Mouse (Mus musculus) neural tube, embryonic 11.5 days (tissue): Measurements from ENCODE around the gene Eif4g2. TPM values are rescaled to one million over a fixed set of nuclear protein-coding genes. Genes with fewer than 3 reads are reported as not detected.
A peak's percentile ranks its signal among the peaks of the same experiment; 100 is the strongest.

Experiments used
- ATAC-seq: fragments of 200-750 bp; cut with Nextera tagmentation; 2 replicates; pipeline ENCODE4 v1.8.0; 2017; ENCODE audit warnings: moderate number of reproducible peaks, mild to moderate bottlenecking, moderate TSS enrichment, moderate library complexity; ENCODE audit not compliant: insufficient read depth, low FRiP score, low TSS enrichment
- DNase-seq: peaks from one replicate; pipeline ENCODE4 v3.0.0-alpha.2; 2015; ENCODE audit warnings: low spot score
- H3K27ac ChIP-seq: fragments of 300-500 bp; sonication (generic); 2 replicates; pipeline ENCODE4 v1.5.1; 2014; ENCODE audit warnings: low read depth, mild to moderate bottlenecking, low read length
- H3K27me3 ChIP-seq: fragments of 300-500 bp; sonication (generic); 2 replicates; pipeline ENCODE4 v1.6.1; 2014; ENCODE audit warnings: mild to moderate bottlenecking, low read length, mixed read lengths; ENCODE audit not compliant: control insufficient read depth, insufficient read depth
- H3K36me3 ChIP-seq: fragments of 300-500 bp; sonication (generic); 2 replicates; pipeline ENCODE4 v1.6.1; 2014; ENCODE audit warnings: mild to moderate bottlenecking, low read length, moderate library complexity, mixed read lengths; ENCODE audit not compliant: control insufficient read depth, insufficient read depth
- H3K4me1 ChIP-seq: fragments of 300-500 bp; sonication (generic); 2 replicates; pipeline ENCODE4 v1.6.1; 2014; ENCODE audit warnings: low read length, mixed read lengths; ENCODE audit not compliant: control insufficient read depth, insufficient read depth
- H3K4me2 ChIP-seq: fragments of 300-500 bp; sonication (generic); 2 replicates; pipeline ENCODE4 v1.6.1; 2014; ENCODE audit warnings: low read depth, mild to moderate bottlenecking, moderate library complexity
- H3K4me3 ChIP-seq: fragments of 300-500 bp; sonication (generic); 2 replicates; pipeline ENCODE4 v1.5.1; 2014; ENCODE audit warnings: low read depth, low read length
- H3K9ac ChIP-seq: fragments of 300-500 bp; sonication (generic); 2 replicates; pipeline ENCODE4 v1.6.1; 2014; ENCODE audit warnings: mild to moderate bottlenecking, low read length
- H3K9me3 ChIP-seq: fragments of 300-500 bp; sonication (generic); 2 replicates; pipeline ENCODE4 v1.6.1; 2016; ENCODE audit warnings: low read length; ENCODE audit not compliant: control insufficient read depth
- WGBS: fragments of 180-500 bp; shearing (Covaris S2); extraction: QIAGEN DNeasy Blood & Tissue Kit; methylation state at CpG from one replicate; pipeline ENCODE4 v1.1.7; 2014; 5-methylcytosine and 5-hydroxymethylcytosine counted together
- polyA plus RNA-seq: library from polyadenylated mRNA; unstranded; fragments of >200 nt; fragmentation: Nextera tagmentation; extraction: Ambion mirVana; gene quantifications from 2 replicates; pipeline ENCODE4 v1.2.1, GENCODE M21; 2014

Gene Eif4g2
- polyA plus RNA-seq, 1 experiment from 2014 or later = 2,084 TPM

DNA sequence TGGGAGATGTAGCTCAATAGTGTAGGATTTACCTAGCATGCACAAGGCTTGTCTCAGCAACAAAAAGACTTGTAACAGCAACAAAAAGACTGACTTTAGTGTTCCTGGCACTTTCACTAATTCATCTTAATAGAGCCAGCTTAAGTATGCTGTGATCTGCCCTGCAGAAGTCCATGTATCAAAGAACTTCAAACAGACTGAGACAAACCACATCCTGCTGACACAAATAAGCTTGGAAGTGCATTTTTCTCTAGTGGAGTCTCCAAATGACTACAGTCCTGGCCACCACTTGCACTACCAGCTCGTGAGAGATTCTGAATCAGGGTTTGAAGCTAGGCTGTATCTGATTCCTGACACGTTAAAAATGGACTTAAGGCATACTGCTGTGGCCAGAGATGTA lies 26.7 kb upstream of the Eif4g2 start:
- Histone ChIP-seq H3K4me1 (no peaks in the 10 kb centered on the region), H3K9me3 (no peaks in the 10 kb centered on the region), H3K27me3 (no peaks in the 10 kb centered on the region), H3K27ac (no peak overlapping the region), H3K4me3 (no peak overlapping the region), H3K36me3 (no peaks in the 10 kb centered on the region; the same call in 1 of the 2 replicates), H3K4me2 (no peak overlapping the region), H3K9ac (no peak overlapping the region)
- DNase-seq (no peak), ATAC-seq (no peak)
- WGBS = 76% methylated on average over 2 of the region's 2 CpGs

DNA sequence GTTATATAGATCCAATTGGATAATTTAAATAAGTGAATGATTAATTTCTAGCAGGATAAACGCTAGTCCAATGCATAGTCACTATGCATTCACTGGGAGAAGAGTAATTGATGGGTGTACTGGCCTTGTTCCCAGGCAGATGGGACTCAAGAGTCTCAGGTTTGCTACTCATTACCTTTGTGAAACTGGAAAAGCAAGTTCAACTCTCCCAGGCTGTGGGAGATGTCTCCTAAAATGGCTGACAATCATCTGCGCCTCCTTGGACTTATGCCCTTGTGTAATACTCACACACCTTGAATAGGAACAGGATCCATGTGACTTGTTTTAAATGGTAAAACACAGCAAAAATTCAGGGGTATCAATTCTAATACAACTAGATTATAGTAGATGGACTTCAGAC lies 26.3 kb upstream of the Eif4g2 start:
- Histone ChIP-seq H3K27ac (no peak overlapping the region), H3K9me3 (no peaks in the 10 kb centered on the region), H3K4me3 (no peak overlapping the region), H3K4me2 (no peak overlapping the region), H3K27me3 (no peaks in the 10 kb centered on the region), H3K4me1 (no peaks in the 10 kb centered on the region), H3K36me3 (no peaks in the 10 kb centered on the region; the same call in 1 of the 2 replicates), H3K9ac (no peak overlapping the region)
- no peak for DNase-seq
- no peak for ATAC-seq
- 91% methylated on average over 2 of the region's 2 CpGs for WGBS

DNA sequence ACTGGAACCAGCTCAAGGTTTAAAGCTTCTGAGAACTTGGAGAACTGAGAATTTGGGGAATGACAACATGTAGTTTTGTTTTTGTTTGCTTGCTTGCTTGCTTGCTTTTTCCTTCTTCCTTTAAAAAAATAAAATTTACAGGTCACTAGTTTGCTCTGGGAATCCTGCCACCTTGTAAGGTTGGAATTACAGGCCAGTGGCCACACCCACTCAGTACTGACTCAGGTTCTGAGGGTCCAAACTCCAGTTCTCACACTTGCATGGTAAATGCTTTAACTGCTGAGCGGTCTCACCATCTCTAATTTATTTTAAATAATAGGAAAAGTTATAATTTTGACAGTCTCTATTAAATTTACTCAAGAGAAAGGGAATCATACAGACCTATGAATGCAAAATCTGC lies 15.4 kb upstream of the Eif4g2 start:
- DNase-seq = no peak
- H3K4me2 ChIP-seq = no peak overlapping the region
- 90% methylated on average over 1 of the region's 1 CpGs for WGBS
- no peak overlapping the region for H3K4me3 ChIP-seq
- H3K4me1 ChIP-seq = no peaks in the 10 kb centered on the region
- H3K9me3 ChIP-seq = no peaks in the 10 kb centered on the region
- no peaks in the 10 kb centered on the region for H3K27me3 ChIP-seq
- ATAC-seq = no peak
- H3K27ac ChIP-seq = no peak overlapping the region
- no peaks in the 10 kb centered on the region for H3K36me3 ChIP-seq
- no peak overlapping the region for H3K9ac ChIP-seq

DNA sequence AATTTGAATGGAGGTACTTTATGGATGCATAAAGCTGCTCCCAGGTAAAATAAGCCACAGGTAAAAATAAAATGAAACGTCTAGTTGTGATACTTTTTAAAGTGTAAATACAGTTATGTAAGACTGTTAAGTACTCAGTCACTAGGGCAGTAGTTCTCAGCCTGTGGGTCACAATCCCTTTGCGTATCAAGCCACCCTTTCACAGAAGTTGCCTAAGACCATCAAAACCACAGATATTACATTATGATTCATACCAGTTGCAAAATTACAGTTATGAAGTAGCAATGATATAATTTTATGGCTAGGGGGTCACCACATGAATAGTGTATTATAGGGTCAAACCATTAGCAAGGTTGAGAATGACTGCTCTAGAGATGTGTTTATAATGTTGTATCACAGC lies 12.3 kb upstream of the Eif4g2 start:
- WGBS = 91% methylated on average over 2 of the region's 2 CpGs
- ATAC-seq (no peak), DNase-seq (no peak)
- H3K4me1 ChIP-seq = no peaks in the 10 kb centered on the region
- H3K4me2 ChIP-seq = no peak overlapping the region
- no peak overlapping the region for H3K4me3 ChIP-seq
- no peak overlapping the region for H3K27ac ChIP-seq
- no peaks in the 10 kb centered on the region for H3K36me3 ChIP-seq
- H3K27me3 ChIP-seq = no peaks in the 10 kb centered on the region
- H3K9me3 ChIP-seq = no peaks in the 10 kb centered on the region
- H3K9ac ChIP-seq = no peak overlapping the region

DNA sequence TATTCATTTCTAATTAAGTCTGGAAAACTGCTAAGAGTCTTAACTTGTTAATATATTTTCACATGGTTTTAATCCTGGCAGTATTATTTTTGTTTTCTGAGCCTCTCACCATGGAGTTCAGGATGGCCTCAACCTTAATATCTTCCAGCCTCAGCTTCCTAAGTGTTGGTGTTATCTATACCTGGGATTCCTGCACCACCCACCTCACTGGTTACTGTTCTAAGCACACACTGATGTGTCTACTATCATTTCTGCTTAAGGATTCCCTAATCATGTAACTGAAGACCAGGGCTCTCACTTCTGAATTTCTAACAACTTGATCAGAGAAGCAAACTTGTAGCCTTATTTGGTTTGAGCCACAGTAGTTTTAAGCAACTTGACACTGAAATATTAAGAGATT lies 2.3 kb upstream of the Eif4g2 start:
- no peak overlapping the region for H3K9ac ChIP-seq
- H3K4me2 ChIP-seq = no peak overlapping the region
- no peaks in the 10 kb centered on the region for H3K9me3 ChIP-seq
- ATAC-seq (no peak), DNase-seq (no peak)
- no peak overlapping the region for H3K4me3 ChIP-seq
- no peaks in the 10 kb centered on the region for H3K27me3 ChIP-seq
- H3K36me3 ChIP-seq = peaks cover 3% of the 10 kb centered on the region; the same call in 1 of the 2 replicates
- H3K4me1 ChIP-seq = peaks cover 11% of the 10 kb centered on the region
- no peak overlapping the region for H3K27ac ChIP-seq

DNA sequence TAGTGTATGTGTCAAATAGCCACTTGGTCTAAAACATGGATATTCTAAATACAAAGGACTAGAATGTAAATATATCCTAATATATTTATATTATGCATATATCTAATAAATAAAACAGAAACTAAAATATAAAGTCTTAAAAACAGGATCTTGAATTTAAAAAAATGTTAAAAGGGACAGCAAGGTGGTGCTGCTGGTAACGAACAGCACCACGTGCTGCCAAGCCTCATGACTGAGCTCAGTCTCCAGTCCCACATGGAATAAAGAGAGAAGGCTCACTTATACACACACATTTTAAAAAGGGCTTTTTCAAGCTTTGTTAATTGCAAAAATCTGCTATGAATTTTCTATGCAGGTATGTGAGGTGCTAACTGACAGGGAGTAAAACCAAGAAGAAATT lies 1.6 kb upstream of the Eif4g2 start:
- ATAC-seq (no peak), DNase-seq (no peak)
- no peak overlapping the region for H3K9ac ChIP-seq
- peaks cover 8% of the 10 kb centered on the region for H3K36me3 ChIP-seq
- H3K4me2 ChIP-seq = no peak overlapping the region
- H3K9me3 ChIP-seq = no peaks in the 10 kb centered on the region
- peaks cover 18% of the 10 kb centered on the region for H3K4me1 ChIP-seq
- no peak overlapping the region for H3K27ac ChIP-seq
- H3K27me3 ChIP-seq = no peaks in the 10 kb centered on the region
- 85% methylated on average over 2 of the region's 2 CpGs for WGBS
- no peak overlapping the region for H3K4me3 ChIP-seq

DNA sequence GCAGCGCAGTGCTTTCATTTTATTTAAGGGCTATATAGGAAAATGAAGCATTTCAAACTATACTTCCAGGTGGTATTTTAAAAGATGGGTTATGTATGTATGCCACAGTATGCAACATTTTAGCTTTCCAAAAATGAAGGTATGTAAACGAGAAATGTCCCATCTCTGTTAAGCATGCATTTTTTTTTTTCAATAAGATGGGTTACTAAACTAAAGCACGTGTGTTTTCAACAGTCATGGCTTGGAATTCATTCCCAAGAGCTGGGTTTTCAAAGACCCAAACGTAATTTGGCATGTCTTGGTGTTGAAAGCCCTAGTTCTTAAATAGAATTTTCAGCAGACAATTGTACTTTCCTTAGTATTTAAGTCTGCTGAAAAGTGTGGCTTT lies 897 bp upstream of the Eif4g2 start:
- Histone ChIP-seq H3K9ac (peak overlapping the region; percentile 100), H3K4me3 (peak overlapping the region; percentile 93), H3K27ac (peak overlapping the region; percentile 100), H3K4me2 (peak overlapping the region; percentile 61), H3K27me3 (no peaks in the 10 kb centered on the region), H3K36me3 (peaks cover 12% of the 10 kb centered on the region), H3K4me1 (peaks cover 19% of the 10 kb centered on the region), H3K9me3 (no peaks in the 10 kb centered on the region)
- ATAC-seq = no peak
- no peak for DNase-seq
- WGBS = 13% methylated on average over 4 of the region's 4 CpGs

DNA sequence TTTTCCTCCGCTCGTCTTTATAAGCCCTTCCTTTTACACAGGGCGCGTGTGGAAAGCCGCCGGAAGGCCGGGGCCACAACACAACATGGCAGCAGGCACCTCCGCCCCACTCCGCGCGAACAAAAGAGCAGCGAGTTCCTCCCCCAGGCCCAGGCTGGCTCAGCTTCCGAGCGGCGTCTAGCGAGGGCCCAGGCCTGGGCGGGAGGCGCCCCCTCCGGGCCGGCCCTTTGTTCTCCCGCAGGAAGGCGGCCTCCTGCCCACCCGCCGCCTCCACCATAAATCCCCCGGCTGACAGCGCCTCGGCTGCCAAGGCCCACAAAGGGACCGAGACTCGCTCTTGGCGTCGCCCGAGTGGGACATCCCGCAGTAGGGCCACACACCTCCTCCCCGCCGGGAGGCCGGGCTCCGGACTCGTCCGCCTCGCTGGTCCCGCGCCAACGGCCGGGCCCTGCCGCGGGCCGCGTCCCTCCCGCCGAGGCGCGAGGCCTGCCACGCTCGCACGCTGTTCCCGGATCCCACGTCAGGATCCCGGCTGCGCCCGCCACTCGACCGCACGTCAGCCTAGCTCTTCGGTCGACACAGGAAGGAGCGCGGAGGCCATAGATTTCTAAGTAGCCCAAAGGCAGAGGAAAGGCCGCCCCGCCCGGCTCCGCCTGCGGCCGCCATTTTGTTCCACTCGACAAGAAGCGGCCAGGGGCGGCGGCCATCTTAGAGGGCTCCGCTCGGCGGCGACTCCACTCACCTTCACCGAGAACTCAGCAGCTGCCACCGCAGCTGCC lies 598 bp downstream of the Eif4g2 start:
- Histone ChIP-seq H3K36me3 (peaks cover 22% of the 10 kb centered on the region), H3K4me2 (peak overlapping the region; percentile 61; the same call in 1 of the 2 replicates), H3K27me3 (no peaks in the 10 kb centered on the region), H3K9me3 (no peaks in the 10 kb centered on the region), H3K9ac (peak overlapping the region; percentile 100), H3K27ac (peak overlapping the region; percentile 100), H3K4me3 (peak overlapping the region; percentile 93), H3K4me1 (peaks cover 19% of the 10 kb centered on the region)
- DNase-seq (peak; percentile 89), ATAC-seq (peak; percentile 68)
- under 1% methylated on average over 83 of the region's 83 CpGs for WGBS

DNA sequence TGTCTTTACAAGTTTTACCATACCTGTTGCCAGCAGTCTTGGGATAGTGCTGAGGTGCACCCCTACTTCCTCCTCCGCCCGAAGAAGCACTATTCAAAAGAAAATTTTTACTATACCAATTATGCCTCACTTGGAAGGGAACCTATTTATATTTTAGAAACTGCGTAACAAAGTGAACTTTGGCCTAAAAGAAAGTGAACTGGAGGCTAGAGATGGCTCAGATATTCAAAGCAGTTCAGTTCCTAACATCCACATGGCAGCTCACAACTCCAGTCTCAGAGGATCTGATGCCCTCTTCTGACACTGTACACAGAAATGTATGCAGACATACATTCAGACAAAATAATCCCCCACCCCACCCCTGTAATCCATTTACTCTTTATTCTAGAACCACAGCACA lies 2.0 kb downstream of the Eif4g2 start:
- ATAC-seq = no peak
- Histone ChIP-seq H3K27ac (no peak overlapping the region), H3K36me3 (peaks cover 29% of the 10 kb centered on the region)

More for the DNA sequence above, 2.0 kb downstream of the Eif4g2 start:
- peaks cover 19% of the 10 kb centered on the region for H3K4me1 ChIP-seq
- H3K9ac ChIP-seq = peak overlapping the region; percentile 100
- H3K4me2 ChIP-seq = peak overlapping the region; percentile 61
- 94% methylated on average over 3 of the region's 3 CpGs for WGBS
- H3K4me3 ChIP-seq = peak overlapping the region; percentile 93
- DNase-seq = no peak
- H3K9me3 ChIP-seq = no peaks in the 10 kb centered on the region
- H3K27me3 ChIP-seq = no peaks in the 10 kb centered on the region
